Mouse (Mus musculus) adrenal gland, postnatal 36 days (tissue): ENCODE data around the gene Slc24a2. TPM values are rescaled to one million over a fixed set of nuclear protein-coding genes. Genes with fewer than 3 reads are reported as not detected.

Experiments
- DNase-seq, 2 experiments: peaks; one replicate each; pipeline ENCODE4 v3.0.0; 2021; ENCODE audit warnings: mixed read lengths in 1 of 2
- total RNA-seq, 2 experiments: library from RNA; stranded (reverse); gene quantifications; 2 replicates each; pipeline ENCODE4 v1.2.3; 2021

Gene Slc24a2
- total RNA-seq, 2 experiments from 2014 or later = 11.1 to 12.6 TPM

DNA sequence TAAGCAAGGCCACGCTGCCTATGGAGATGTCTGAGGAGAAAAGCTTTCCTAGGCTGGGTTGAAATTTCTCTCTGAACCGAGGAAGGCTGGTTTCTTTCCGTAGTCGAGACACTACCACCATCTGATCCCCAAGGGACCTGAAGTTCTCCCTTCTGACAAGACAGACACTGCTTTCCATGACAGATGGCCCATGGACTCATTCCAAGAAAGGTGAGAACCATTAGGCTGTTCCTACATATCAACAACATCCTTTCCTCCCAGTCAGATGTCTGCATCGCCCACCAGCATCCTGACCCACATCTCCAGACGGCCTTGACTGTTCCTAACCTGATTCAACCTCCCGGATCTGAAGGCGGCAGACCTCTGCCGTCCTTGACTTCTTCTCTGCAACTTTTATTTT is 187.0 kb downstream of the Slc24a2 start:
- no peak for DNase-seq

- DNase-seq = no peak
Measured at GRCm38 (mm10) chr4:87041412-87041997, 188.8 kb downstream of the Slc24a2 start.

DNA sequence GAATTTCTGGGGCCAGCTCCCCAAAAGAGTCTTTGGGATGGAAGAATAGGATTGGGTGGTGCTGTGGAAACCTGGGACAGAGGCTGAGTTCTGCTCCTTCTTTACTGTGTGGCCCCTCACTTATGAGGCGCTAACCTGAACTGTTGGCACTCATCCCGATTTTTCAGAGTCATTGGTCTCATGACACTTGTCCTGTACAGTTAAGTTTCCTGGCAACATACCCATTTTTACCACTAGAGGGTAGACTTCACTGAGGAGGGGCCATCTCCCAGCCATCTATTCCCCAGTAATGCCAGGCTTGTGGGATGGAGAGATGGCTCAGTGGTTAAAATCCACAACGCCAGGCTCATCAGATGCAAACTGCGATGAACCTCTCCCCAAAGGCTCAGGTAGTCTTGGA is 192.7 kb downstream of the Slc24a2 start:
- DNase-seq = no peak

DNA sequence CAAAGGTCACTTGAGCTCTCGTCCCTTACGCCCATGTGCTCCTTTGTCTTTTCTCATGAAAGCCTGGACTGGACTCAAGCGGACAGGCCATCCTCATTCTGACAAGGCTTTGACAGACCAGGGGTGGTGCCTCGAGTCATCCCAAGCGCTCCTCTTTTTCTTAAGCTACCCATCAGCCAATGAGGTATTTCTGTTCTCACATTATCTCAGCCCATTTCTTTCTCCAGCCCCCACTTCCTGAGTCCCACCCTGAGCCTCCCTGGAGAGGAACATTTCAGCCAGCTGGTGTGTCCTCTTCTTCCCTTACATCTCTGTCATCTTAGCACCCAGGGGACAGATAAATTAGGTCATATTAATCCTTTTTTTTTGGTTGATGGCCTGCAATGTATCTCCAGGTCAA is 193.8 kb downstream of the Slc24a2 start:
- no peak for DNase-seq

DNA sequence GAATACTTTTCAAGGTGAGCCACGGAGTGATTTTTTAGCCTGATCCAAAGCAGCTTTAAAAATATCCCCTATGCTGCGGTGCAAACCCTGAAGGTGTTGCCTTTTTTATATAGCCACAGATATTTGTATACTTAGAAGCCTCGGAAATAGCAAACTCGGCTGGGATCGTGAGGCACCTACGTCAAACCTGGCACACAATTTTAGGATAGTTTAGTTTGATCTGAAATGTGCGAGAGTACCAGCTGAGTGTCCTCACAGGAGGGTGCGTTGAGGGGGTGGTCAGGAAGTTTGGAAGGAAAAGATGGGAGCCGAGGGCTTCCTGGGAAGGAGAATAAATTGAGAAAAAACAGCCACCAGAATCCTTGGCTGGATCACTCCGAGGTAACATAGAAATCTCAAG is 194.6 kb downstream of the Slc24a2 start:
- DNase-seq = no peak

DNA sequence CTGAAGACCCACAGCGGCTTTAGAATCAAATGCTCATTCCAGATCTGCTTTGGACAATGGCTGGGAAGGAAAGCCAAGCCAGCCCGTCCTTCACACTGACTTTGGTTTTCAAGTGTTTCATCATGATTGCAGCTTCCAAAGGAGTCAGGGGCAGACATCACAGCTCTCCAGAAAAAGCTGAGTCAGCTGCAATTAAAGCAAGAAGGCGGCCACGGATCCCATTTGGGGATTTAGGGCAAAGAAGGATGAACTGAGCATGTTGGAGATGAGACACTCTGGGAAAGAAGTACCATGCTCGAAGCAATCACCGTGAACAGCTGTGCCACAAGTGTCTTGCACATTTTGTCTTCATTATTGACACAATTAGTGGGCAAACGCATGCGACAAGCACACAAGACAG is 197.6 kb downstream of the Slc24a2 start:
- no peak for DNase-seq

DNA sequence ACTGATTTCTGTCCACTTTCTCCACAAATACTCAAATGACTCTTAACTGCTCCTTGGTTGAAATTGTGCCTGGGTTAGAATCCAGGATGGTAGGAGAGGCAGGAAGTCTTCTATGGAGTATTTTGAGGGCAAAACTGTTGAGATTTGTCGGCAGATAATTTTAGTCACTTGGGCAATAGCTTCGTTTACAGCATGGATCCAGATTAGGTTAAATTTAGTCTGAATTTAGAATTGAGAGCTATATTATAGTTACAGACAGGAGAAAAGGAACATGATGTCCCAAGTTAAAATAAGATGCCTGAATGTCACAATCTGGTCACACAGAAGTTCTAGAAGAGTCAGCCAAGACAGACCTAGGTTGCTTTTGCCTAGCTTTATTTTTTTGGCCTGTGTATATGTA is 199.2 kb downstream of the Slc24a2 start:
- no peak for DNase-seq

DNA sequence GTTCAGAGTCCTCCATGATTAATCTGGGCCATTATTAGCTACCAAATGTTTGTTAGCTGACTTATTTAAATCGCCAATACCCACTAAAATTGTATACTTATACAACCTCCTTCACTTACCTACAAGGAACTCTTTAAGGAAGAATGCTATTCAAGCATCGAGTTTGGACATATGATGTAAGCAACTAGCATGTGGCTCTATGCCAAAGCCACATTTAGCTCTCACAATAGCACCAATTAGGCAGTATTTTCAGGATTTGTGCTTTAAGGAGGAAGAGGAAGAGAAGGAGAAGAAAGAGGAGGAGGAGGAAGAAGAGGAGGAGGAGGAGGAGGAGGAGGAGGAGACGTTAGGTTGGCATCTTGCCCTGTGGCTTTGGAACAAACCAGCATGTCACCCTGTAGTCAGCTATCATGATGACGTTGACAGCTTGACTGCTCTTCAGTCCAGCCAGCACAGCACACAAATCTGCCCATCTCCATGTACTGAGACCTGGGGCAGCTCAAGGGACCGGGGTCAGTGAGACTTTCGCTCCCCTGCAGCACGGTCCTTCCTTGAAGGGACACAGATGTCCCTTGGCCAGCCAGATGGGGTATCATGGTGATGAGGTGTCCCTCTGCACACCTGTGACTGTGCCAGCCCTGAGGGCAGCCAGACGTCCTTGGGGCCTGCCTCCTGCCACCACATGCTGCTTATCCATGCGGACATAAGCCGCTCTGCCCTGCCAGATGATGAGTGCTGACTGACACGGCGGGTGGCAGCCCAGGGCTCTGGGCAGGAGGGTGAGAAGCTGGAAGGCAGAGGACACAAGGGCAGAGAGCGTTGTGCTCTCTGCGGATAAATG is 203.7 kb downstream of the Slc24a2 start:
- DNase-seq = no peak

DNA sequence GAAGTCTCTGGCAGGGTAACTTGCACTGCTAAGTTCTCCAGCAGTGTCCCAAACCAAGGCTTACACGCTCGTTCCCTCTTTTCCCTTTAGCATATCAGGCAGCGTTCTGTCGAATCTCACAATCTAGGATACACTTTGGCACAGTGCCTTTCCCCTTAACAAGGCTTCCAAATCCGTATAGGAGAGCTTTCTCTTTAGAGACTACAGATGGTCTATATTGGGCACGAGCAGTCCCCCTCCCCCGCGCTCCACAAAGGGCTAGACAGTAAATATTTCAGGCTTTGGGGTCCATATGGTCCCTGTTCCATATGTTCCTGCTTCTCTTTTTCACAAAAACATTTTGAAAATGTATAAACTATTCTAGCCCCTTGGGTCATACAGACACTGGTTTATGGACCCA is 205.7 kb downstream of the Slc24a2 start:
- DNase-seq = no peak

DNA sequence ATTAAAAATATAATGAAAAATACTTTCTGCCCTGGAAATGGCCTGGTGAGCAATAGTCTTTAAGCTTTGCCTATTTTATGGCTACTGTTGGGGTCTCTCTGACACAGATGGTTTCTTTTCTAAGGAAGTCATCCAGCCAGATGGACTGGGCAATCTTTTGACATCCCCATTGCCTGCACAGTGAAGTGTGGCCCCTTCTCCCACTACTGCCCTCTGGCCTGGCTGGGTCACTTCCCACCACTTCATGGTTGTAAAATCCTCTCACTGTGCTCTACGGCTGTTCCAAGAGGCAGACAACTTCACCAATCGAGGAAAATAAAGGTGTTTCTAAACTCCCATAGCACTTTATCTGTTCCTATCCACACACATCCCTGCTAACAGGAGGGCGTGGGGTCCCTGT is 208.7 kb downstream of the Slc24a2 start:
- DNase-seq = no peak

GRCm38 (mm10) chr4:87019486-87020105 is 210.7 kb downstream of the Slc24a2 start:
- DNase-seq = no peak

- DNase-seq = no peak
Measured at GRCm38 (mm10) chr4:87018073-87018997, 211.9 kb downstream of the Slc24a2 start.

DNA sequence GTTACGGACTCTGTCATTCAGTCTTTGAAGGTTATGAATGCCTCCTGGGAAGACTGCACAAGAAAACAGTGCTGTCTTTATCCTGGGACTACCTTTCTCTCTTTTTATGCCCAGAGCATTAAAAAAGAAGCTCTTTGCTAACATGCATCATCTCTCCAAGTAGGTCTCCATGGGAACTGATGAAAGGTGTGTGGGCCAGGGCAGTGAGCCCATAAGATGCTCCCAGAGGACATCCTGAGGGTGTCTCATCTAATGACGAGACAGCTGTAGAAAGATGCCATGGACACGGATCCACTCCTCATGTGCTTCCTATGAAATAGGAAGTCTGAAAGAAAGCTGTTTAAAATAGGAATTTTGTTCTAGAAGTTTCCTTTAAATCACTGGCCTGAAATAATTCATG is 212.8 kb downstream of the Slc24a2 start:
- no peak for DNase-seq

DNA sequence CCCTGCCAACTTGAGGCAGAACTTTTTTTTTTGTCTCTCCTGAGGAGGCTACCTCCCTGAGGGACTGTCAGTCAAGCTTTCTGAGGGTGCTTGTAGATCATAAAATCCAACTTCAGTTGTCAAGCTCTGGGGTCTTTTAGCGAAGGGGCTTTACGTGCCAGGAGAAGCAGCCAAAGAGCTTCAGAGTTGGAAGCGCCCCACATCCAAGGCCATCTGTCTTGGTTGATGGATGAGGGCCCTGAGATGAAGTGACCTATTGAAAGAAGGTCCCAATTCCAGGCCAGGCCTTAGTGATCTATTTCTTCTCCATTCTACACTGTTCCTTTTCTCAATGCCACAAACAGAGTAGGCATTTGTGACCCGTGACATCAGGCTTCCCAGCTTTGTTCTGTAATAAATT is 214.5 kb downstream of the Slc24a2 start:
- peak; percentile 9 to 35 for DNase-seq

- DNase-seq = peak; percentile 22 to 36
Measured at GRCm38 (mm10) chr4:87013721-87014620, 216.3 kb downstream of the Slc24a2 start.

- peak in 1 of 2 experiments; percentile 7 for DNase-seq
Measured at GRCm38 (mm10) chr4:86992470-86992869, 237.8 kb downstream of the Slc24a2 start.

DNA sequence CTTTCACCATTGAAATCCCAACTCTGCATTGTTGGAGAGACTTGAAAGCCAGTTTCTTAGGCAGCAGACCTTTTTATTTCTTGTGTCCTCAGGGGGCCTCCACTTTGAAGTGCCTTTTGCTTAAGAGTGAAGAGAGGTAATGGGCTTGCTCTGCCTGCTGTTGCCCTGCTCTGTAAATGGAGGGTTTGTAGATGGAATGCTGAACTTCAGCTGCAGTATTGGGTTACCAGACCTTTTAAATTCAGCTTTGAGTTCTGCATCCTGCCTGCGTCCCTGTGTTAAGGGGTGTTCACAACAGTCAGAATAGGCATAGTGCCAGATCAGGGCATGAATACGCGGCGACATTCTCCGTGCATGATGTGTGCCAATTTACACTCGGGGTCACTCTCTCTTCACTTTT is 241.0 kb downstream of the Slc24a2 start:
- no peak for DNase-seq

GRCm38 (mm10) chr4:86987846-86988245 is 242.4 kb downstream of the Slc24a2 start:
- DNase-seq = no peak

- no peak for DNase-seq
Measured at GRCm38 (mm10) chr4:86977272-86977671, 253.0 kb downstream of the Slc24a2 start.

DNA sequence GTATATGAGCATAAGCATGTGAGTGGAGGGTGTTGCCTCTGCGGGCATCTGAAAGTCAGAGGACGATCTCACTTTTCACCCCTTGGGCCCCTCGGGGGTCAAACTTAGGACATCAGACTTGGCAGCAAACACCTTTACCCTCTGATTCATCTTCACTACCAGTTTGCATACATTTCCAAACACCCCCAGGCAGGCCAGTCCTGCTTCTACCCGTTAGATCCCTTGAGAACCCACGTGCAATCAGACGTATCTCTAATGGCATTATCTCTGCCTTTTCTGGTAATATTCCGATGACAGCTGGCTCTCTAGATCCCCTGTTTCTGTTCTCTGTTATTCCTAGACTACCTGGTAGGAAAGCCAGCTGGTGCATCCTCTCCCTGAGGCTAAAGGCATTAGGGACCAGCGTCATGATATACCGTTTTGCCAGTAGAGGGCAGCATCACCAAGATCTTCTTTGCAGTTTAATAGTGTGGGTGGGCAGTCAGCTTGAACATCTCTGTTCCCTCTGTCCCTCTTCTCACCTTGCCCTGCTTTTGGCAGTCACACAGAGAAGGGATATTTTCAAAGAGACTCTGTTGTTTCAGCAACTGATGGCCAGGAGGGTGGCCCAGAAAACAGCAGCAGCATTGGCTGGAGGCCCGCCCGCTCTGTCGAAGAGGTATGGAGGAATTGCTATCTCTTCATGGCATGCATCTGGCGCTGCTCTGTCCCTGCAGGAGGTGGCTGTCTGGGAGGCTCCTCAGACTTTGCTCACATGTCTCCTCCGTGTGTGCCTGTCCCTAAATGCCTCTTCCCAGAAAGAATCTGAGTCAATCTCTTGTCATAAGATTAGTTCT is 272.5 kb downstream of the Slc24a2 start:
- peak; percentile 50 to 57 for DNase-seq
